Mouse (Mus musculus) liver, postnatal 0 days (tissue): ENCODE data around the gene Otulin. TPM values are rescaled to one million over a fixed set of nuclear protein-coding genes. Genes with fewer than 3 reads are reported as not detected.

ENCODE experiments used
- ATAC-seq: fragments of 200-750 bp; cut with Nextera tagmentation; 2 replicates; pipeline ENCODE4 v1.8.0; 2017; ENCODE audit warnings: mild to moderate bottlenecking, moderate library complexity
- DNase-seq: peaks from one replicate; pipeline ENCODE4 v3.0.0-alpha.2; 2016
- H3K27ac ChIP-seq: fragments of 300-500 bp; sonication (generic); 2 replicates; pipeline ENCODE4 v1.5.1; 2014; ENCODE audit warnings: antibody characterized with exemption, moderate library complexity, mild to moderate bottlenecking, low read depth
- H3K27me3 ChIP-seq: fragments of 300-500 bp; sonication (generic); 2 replicates; pipeline ENCODE4 v1.6.1; 2014; ENCODE audit warnings: low read length, control low read depth, mixed read lengths; ENCODE audit not compliant: insufficient read depth
- H3K36me3 ChIP-seq: fragments of 300-500 bp; sonication (generic); replicated peaks from 2 replicates; pipeline ENCODE4 v1.6.1; 2014; ENCODE audit warnings: mild to moderate bottlenecking, control low read depth, low read length, moderate library complexity, mixed read lengths; ENCODE audit not compliant: insufficient read depth
- H3K4me1 ChIP-seq: fragments of 300-500 bp; sonication (generic); 2 replicates; pipeline ENCODE4 v1.6.1; 2014; ENCODE audit warnings: antibody characterized with exemption, mild to moderate bottlenecking, control low read depth; ENCODE audit not compliant: insufficient read depth
- H3K4me2 ChIP-seq: fragments of 300-500 bp; sonication (generic); 2 replicates; pipeline ENCODE4 v1.6.1; 2014; ENCODE audit warnings: low read depth, mild to moderate bottlenecking, low read length, moderate library complexity, mixed read lengths
- H3K4me3 ChIP-seq: fragments of 300-500 bp; sonication (generic); 2 replicates; pipeline ENCODE4 v1.5.1; 2014; ENCODE audit warnings: low read depth, low read length
- H3K9ac ChIP-seq: fragments of 300-500 bp; sonication (generic); replicated peaks from 2 replicates; pipeline ENCODE4 v1.6.1; 2014; ENCODE audit warnings: mild to moderate bottlenecking, moderate library complexity
- H3K9me3 ChIP-seq: fragments of 300-500 bp; sonication (generic); 2 replicates; pipeline ENCODE4 v1.6.1; 2016; ENCODE audit warnings: mild to moderate bottlenecking, control low read depth, low read length, mixed read lengths
- CTCF ChIP-seq: sonication (generic); IDR thresholded peaks from 2 replicates; pipeline ENCODE4 v1.5.1; 2016; ENCODE audit warnings: antibody characterized with exemption, low read depth
- EP300 ChIP-seq: IDR thresholded peaks from 2 replicates; pipeline ENCODE4 v1.6.1; 2016; ENCODE audit warnings: antibody characterized with exemption, low read depth, mild to moderate bottlenecking
- WGBS: fragments of 180-500 bp; shearing (Covaris S2); extraction: QIAGEN DNeasy Blood & Tissue Kit; methylation state at CpG from one replicate; pipeline ENCODE4 v1.1.7; 2014; ENCODE audit not compliant: insufficient replicate concordance; 5-methylcytosine and 5-hydroxymethylcytosine counted together
- polyA plus RNA-seq: library from polyadenylated mRNA; unstranded; fragments of >200 nt; fragmentation: Nextera tagmentation; extraction: Ambion mirVana; gene quantifications from 2 replicates; pipeline ENCODE4 v1.2.1, GENCODE M21; 2015

Otulin gene
- polyA plus RNA-seq, 1 experiment from 2014 or later = 20.8 TPM

- no peak overlapping the region for H3K9ac ChIP-seq
- ATAC-seq (no peak), DNase-seq (no peak)
- H3K4me1 ChIP-seq = peaks cover 2% of the 10 kb centered on the region
- H3K4me2 ChIP-seq = no peak overlapping the region
- H3K9me3 ChIP-seq = no peaks in the 10 kb centered on the region
- H3K4me3 ChIP-seq = no peak overlapping the region
- no peak for TF ChIP-seq CTCF
- no peak for TF ChIP-seq EP300
- H3K27ac ChIP-seq = no peak overlapping the region
- H3K36me3 ChIP-seq = no peaks in the 10 kb centered on the region
- H3K27me3 ChIP-seq = no peaks in the 10 kb centered on the region
- WGBS = 72% methylated on average over 6 of the region's 6 CpGs
These were observed 42.7 kb upstream of the Otulin start for GRCm38 (mm10) chr15:27673151-27673550.

DNA sequence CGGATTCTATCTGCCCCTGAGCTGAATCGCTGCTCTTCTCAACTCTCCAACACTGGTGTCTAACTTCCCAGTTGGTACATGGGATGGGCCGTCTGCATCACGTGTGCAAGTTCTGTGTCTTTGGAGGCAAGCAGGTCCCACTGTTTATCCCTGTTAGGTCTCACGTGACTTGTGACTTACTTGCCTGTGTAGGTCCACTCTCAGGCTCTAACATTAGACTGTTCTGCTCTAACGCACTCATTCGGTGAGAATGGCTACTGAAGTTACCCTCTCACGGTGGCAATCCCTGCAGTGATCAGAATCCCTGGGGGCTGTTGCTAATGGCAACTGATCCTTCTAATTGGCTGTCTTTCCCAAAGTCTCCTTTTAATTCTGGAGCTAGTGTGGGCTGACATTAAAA lies 41.8 kb upstream of the Otulin start:
- H3K27me3 ChIP-seq = no peaks in the 10 kb centered on the region
- H3K9ac ChIP-seq = no peak overlapping the region
- no peak overlapping the region for H3K4me2 ChIP-seq
- 57% methylated on average over 8 of the region's 8 CpGs for WGBS
- no peaks in the 10 kb centered on the region for H3K9me3 ChIP-seq
- no peaks in the 10 kb centered on the region for H3K36me3 ChIP-seq
- peak overlapping the region; percentile 29; the same call in 1 of the 2 replicates for H3K27ac ChIP-seq
- H3K4me1 ChIP-seq = peaks cover 2% of the 10 kb centered on the region
- H3K4me3 ChIP-seq = no peak overlapping the region
- DNase-seq (no peak), ATAC-seq (no peak)
- no peak for TF ChIP-seq CTCF
- TF ChIP-seq EP300 = no peak

- DNase-seq = no peak
- Histone ChIP-seq H3K4me1 (peaks cover 2% of the 10 kb centered on the region), H3K36me3 (no peaks in the 10 kb centered on the region), H3K27me3 (no peaks in the 10 kb centered on the region), H3K4me3 (no peak overlapping the region), H3K27ac (peak overlapping the region; percentile 29), H3K9ac (no peak overlapping the region), H3K9me3 (no peaks in the 10 kb centered on the region), H3K4me2 (peak overlapping the region; percentile 26; the same call in 1 of the 2 replicates)
- no peak for ATAC-seq
- TF ChIP-seq CTCF (no peak), EP300 (no peak)
- WGBS = 41% methylated on average over 10 of the region's 10 CpGs
These were observed 41.2 kb upstream of the Otulin start for GRCm38 (mm10) chr15:27671612-27672245.

- Histone ChIP-seq H3K4me1 (peaks cover 2% of the 10 kb centered on the region), H3K27ac (no peak overlapping the region), H3K9me3 (no peaks in the 10 kb centered on the region), H3K4me2 (no peak overlapping the region), H3K9ac (no peak overlapping the region), H3K4me3 (no peak overlapping the region), H3K27me3 (no peaks in the 10 kb centered on the region), H3K36me3 (no peaks in the 10 kb centered on the region)
- TF ChIP-seq CTCF (no peak), EP300 (no peak)
- WGBS = 68% methylated on average over 8 of the region's 8 CpGs
- no peak for ATAC-seq
- DNase-seq = no peak
These were observed 40.2 kb upstream of the Otulin start for GRCm38 (mm10) chr15:27670708-27671107.

DNA sequence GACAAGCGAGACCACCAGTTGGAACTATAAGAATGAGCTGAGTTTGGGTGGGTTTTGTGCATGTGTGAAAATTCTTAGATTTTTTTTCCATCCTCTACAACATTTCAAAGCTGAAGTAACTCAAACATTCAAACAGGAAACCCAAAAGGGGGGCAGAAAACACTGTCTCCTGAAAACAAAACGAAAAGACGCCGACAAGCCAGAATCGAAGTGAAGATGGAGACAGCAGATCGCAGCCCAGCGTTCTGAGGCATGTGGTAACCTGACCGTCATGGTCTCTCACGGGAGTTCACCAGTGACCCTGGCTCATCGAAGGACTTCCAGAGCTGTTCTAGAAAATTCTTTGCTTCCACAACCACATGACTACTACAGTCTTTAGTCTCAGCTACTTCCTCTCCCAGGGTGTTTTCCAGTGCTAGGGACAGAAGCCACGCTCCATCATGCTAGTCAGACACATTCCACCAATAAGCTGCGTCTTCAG lies 39.5 kb upstream of the Otulin start:
- Histone ChIP-seq H3K36me3 (no peaks in the 10 kb centered on the region), H3K9me3 (no peaks in the 10 kb centered on the region), H3K4me1 (peaks cover 2% of the 10 kb centered on the region), H3K27ac (no peak overlapping the region), H3K9ac (no peak overlapping the region), H3K27me3 (no peaks in the 10 kb centered on the region), H3K4me3 (no peak overlapping the region), H3K4me2 (no peak overlapping the region)
- DNase-seq (no peak), ATAC-seq (no peak)
- 73% methylated on average over 12 of the region's 12 CpGs for WGBS
- TF ChIP-seq CTCF (no peak), EP300 (no peak)

- H3K4me1 ChIP-seq = peaks cover 2% of the 10 kb centered on the region
- H3K4me2 ChIP-seq = no peak overlapping the region
- no peak overlapping the region for H3K9ac ChIP-seq
- no peaks in the 10 kb centered on the region for H3K36me3 ChIP-seq
- no peak overlapping the region for H3K27ac ChIP-seq
- H3K4me3 ChIP-seq = no peak overlapping the region
- DNase-seq (no peak), ATAC-seq (no peak)
- no peaks in the 10 kb centered on the region for H3K9me3 ChIP-seq
- no peaks in the 10 kb centered on the region for H3K27me3 ChIP-seq
- WGBS = 76% methylated on average over 4 of the region's 4 CpGs
- TF ChIP-seq CTCF (no peak), EP300 (no peak)
These were observed 38.8 kb upstream of the Otulin start for GRCm38 (mm10) chr15:27669276-27669675.
